Mouse (Mus musculus) liver, adult 2 months (tissue): ENCODE results near the gene Tpt1.

Experiments used
- CTCF ChIP-seq: fragments of 200-500 bp; IDR thresholded peaks from 2 replicates; pipeline ENCODE4 v1.5.1; 2011; ENCODE audit warnings: low read depth, low read length, control low read depth
- POLR2A ChIP-seq: fragments of 200-500 bp; IDR thresholded peaks from 2 replicates; pipeline ENCODE4 v1.6.1; 2011; ENCODE audit warnings: low read length, control low read depth; ENCODE audit not compliant: insufficient read depth; ENCODE audit errors: extremely low read depth

DNA sequence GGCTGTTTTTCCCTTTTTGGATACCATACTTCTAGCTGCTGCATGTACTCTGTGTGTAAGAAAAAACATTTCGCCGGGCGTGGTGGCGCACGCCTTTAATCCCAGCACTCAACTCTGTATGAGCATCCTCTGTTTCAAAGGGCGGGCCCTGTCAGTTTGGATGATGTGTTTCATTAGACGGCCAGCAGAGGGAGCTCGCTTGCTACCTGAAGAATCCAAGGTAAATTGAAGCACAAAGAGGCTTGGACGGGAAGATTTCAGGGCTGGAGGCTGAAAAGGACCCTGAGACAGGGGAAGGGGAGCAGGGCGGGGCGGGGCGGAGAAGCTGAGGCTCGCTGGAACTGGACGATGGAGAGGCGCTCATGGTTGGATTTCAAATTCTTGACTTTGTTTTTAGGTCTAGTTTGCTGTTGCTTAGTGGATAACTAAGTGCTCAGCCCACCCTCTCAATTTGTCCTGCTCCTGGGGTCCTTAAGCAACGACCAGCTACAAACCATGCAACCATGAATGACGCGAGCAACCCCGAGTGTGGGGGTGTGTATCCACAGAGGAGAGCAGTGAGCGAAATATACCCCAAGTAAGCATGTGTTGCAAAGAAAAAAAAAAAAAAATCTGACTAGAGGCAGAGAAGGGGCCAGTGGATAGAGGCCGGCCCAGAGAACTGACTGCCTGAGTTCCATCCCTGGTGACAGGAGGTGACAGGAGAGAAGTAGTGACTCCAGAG lies 31.6 kb downstream of the Tpt1 start:
- TF ChIP-seq CTCF, result peak; percentile 72
- TF ChIP-seq POLR2A, result no peak
